31 mouse cellular contexts compared by ENCODE assay signal in genomic region chr7:99578246-99578645, GRCm38 (mm10). TPM values are rescaled to one million over a fixed set of nuclear protein-coding genes. Genes with fewer than 3 reads are reported as not detected.
"Had no signal": no experiment of that assay in that cellular context is flagged by ENCODE, and none has a peak within 500 bp of the region (broad histone marks: within the 10 kb centered on the region; RNA-seq: fewer than 3 reads in every experiment).

No protein-coding gene starts in this region.

- H3K9ac ChIP-seq: limb, embryonic 12.5 days; limb, embryonic 13.5 days; limb, embryonic 15.5 days; liver, embryonic 12.5 days; liver, embryonic 13.5 days; liver, embryonic 14.5 days; liver, embryonic 15.5 days; liver, postnatal 0 days; lung, embryonic 14.5 days; lung, embryonic 15.5 days; midbrain, embryonic 12.5 days; midbrain, embryonic 13.5 days; midbrain, embryonic 15.5 days; neural tube, embryonic 12.5 days had no signal

- H3K9me3 ChIP-seq: limb, embryonic 10.5 days; limb, embryonic 12.5 days; limb, embryonic 13.5 days; limb, embryonic 15.5 days; liver, embryonic 12.5 days; liver, embryonic 13.5 days; liver, embryonic 15.5 days; lung, embryonic 15.5 days; megakaryocyte, embryonic 14.5 days; midbrain, embryonic 10.5 days; midbrain, embryonic 12.5 days; midbrain, embryonic 13.5 days; midbrain, embryonic 15.5 days; neural tube, embryonic 12.5 days had no signal

- H3K27me3 ChIP-seq: limb, embryonic 15.5 days; liver, embryonic 13.5 days; liver, embryonic 15.5 days; lung, embryonic 15.5 days; megakaryocyte, embryonic 14.5 days; midbrain, embryonic 15.5 days; neural tube, embryonic 12.5 days had no signal

- H3K36me3 ChIP-seq: limb, embryonic 10.5 days; limb, embryonic 12.5 days; limb, embryonic 13.5 days; limb, embryonic 15.5 days; lung, embryonic 15.5 days; midbrain, embryonic 10.5 days; midbrain, embryonic 12.5 days; midbrain, embryonic 15.5 days; neural tube, embryonic 12.5 days had no signal

- H3K27ac ChIP-seq: limb, embryonic 10.5 days; limb, embryonic 12.5 days; limb, embryonic 13.5 days; limb, embryonic 15.5 days; liver, embryonic 12.5 days; liver, embryonic 13.5 days; liver, embryonic 14.5 days; liver, embryonic 15.5 days; lung, embryonic 15.5 days; macrophage; midbrain, embryonic 10.5 days; midbrain, embryonic 12.5 days; midbrain, embryonic 13.5 days; midbrain, embryonic 15.5 days; neural tube, embryonic 12.5 days had no signal

- H3K4me3 ChIP-seq: limb, embryonic 10.5 days; limb, embryonic 12.5 days; limb, embryonic 13.5 days; limb, embryonic 15.5 days; liver, embryonic 12.5 days; liver, embryonic 13.5 days; liver, embryonic 15.5 days; lung, embryonic 15.5 days; midbrain, embryonic 10.5 days; midbrain, embryonic 12.5 days; midbrain, embryonic 13.5 days; midbrain, embryonic 15.5 days; myocyte; neural tube, embryonic 12.5 days had no signal

- ATAC-seq: liver, embryonic 12.5 days; liver, postnatal 0 days; lung, postnatal 0 days; midbrain, embryonic 13.5 days; midbrain, embryonic 15.5 days; midbrain, embryonic 16.5 days had no signal

- DNase-seq: left cerebral cortex, postnatal 4 days; liver; liver, embryonic 13.5 days; liver, postnatal 0 days; lung, adult 18-20 months; lung, adult 2 months; lung, embryonic 14.5 days; lung, postnatal 10 days; lung, postnatal 14 days; lung, postnatal 36 days; lung, postnatal 4 days; midbrain, embryonic 14.5 days had no signal

RNA-seq across cellular contexts. Expression of gene Tpbgl, which starts 48.7 kb away (rescaled TPM):
- total RNA-seq: monocyte, adult 5-6 weeks had no signal
- polyA plus RNA-seq: limb, embryonic 10.5 days; myocyte had no signal
